Mouse (Mus musculus) urinary bladder, postnatal 25 days (tissue): ENCODE measurements around the gene Pmm1.
"Not testable (repeated sequence)": the region's sequence is repeated elsewhere in the genome, so short reads cannot be mapped to it uniquely, and the experiment has no call there.

Experiments used
- DNase-seq: peaks from one replicate; pipeline ENCODE4 v3.0.0; 2022; ENCODE audit warnings: low spot score

Gene Pmm1

DNA sequence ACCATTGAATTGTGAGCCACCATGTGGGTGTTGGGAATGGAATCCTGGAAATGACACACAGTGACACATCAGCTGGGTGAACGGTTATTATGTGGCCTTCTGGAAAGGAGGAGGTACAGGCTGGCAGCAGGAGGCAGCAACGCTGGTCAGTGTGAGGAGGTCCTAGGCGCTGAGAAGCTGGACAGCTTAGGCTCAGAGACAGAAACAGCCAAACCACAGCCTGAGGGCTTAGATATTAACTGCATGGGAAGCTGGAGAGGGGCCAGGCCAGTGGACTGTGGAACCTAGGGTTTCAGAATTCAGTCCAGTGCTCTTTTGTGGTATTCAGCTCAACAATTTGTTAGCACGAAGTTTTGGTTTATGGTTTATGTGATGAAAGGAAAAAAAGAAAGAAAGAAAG lies 33.0 kb downstream of the Pmm1 start:
- no peak for DNase-seq

DNA sequence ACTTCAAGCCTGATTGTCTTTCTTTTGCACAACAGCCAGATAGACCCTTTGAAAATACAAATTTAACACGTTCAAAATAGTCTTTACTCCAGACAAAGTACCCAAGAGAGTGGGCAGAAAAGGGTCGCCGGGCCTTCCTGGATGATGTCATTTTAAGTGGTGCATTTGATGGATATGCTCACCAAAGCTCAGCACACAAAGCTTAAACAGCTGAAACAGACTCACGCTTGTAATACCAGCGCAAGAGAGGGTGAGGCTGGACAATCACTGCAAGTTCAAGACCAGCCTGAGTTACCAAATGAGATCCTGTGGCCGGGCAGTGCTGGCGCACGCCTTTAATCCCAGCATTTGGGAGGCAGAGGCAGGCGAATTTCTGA lies 34.3 kb downstream of the Pmm1 start:
- no peak for DNase-seq

DNA sequence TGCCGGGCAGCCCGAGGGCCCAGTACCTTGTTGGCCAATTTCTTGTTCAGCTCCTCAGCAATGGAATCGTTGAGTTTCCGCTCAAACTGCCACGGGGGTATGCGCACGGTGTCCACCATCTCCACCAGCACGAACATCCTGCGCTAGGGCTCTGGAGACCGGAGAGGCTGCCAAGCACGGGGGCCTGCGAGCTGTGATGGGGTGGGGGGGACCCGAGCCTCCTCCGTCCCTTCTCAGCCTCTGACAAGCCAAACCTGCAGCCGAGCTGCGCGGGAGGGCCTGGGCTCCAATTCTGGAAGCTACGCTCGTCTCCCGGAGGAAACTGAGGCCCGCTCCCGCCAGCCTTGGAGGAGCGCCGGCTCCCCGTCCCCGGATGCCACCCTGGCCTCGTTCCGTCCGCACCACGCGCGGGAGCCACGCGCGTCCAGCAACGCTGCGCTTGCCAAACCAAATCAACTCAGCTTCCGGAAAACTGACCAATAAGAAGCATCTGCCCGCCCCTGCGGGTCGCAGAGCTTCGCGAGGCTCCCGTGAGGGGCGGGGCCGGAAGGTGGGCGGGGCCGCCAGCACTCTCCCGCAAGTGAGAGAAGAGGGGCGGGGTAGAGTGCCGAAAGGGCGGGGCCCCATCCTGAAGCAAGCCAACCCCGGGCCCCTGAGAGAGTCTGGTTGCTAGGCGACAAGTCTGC lies 34.8 kb downstream of the Pmm1 start, which contains the start of gene Polr3h:
Polr3h (minus strand) TSS at position 481 of the 686 bp plus-strand sequence.
- peak; percentile 86 for DNase-seq

DNA sequence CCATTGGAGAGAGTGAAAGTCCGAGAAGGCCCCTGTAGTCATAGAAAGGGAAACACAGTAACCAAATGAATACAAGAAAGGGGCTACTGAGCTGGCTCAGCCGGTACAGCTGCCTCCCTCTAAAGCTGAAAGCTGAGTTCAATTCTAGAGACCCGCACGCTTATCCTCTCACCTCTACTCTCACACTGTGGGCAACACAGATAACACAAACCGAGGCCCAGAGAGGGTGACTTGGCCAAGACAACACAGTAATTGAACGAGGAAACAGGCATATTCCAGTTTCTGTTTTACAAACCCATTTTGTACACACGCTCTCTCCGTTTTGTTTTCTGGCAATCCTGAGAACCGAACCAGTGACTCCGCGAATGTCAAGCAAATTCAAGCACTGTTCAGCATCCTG lies 35.8 kb downstream of the Pmm1 start:
- no peak for DNase-seq

DNA sequence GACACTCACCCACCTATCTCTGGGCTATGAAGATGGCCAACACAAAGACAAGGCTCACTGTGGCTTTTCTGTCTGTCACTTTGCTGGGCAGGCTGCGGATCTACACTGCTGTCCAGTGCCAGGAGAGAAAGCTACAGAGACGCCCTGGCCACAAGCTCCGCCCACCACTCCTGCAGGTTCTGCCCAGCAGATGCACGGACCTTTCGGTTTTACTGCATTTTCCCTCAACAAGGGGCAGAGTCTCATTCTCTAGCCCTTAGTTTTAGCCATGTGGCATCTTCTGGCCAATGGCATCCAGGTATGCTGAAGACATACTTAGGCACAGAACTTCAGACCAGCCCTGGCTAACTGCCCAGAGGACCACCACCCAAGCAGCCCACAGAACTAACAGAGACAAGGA lies 39.5 kb downstream of the Pmm1 start:
- DNase-seq, result no peak

DNA sequence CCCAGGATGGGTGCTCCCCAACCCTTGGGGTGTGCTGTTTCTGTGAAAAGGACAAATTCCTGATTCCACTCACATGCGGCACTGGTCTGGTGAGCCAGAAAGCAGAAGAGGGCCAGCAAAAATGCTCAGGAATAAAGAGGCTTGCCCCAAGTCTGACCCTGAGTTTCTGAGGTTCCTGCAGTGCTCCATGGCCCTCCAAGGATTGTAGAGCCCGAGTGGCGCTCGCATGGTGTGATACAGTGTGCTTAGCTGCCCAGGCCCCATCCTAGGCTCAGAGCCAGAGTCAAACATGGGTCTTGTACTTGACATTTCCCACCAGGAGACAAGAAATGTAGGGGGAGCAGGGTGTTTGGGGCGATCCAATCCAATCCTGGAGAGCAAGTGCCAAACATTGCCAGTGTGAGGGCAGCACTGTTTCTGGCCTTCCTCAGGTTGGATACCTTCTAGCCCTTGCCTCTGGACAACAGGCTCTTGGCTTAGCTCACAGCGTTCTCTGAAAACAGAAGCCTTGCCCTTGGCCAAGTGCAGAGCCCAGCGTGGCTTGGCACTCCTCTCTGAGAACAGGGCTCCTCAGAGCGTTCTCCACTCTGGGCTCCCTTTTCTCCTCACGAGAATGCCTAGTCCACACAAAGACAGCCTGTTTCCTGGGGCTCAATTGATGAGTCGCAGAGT lies 40.0 kb downstream of the Pmm1 start:
- DNase-seq, result no peak

- no peak for DNase-seq
These were observed 41.7 kb downstream of the Pmm1 start for GRCm38 (mm10) chr15:81919062-81919461.

DNA sequence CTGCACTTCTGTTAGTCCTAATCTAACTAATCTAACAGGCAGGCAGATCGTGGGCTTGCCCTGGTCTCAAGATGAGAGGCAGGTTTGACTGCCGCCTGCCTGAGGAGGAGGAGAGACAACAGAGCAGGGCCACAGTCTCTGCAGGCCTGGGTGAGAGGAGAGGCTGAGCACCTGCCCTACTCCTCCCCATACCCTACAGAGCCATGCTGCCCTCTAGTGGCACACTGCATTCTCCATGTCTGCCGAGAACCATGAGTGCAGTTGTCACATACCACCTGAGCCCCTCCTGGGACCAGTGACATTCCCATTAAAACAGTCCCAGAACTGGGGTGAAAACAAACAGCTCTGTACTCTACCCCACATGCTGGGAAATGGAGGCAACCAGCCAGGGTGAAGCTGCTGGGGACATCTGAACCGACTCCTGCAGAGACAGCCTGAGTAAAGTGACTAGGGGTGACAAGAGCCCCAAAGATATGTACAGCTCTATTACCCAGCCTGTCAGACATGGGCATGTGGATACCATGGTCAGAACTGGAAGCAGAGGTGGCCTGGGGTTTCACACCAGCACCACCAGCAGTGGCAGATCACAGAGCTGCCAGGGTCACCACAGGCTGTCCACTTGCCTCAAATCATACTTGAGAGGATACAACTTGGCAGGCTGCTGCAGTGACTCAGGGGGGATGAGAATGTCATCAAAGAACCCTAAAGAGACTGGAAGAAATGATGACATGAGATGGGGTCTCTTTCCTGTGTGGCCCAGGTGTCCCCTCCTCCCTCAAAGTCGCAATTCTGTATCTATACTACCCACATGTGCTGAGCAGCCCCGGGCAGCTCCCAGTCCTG lies 42.9 kb downstream of the Pmm1 start:
- peak; percentile 69 for DNase-seq

DNA sequence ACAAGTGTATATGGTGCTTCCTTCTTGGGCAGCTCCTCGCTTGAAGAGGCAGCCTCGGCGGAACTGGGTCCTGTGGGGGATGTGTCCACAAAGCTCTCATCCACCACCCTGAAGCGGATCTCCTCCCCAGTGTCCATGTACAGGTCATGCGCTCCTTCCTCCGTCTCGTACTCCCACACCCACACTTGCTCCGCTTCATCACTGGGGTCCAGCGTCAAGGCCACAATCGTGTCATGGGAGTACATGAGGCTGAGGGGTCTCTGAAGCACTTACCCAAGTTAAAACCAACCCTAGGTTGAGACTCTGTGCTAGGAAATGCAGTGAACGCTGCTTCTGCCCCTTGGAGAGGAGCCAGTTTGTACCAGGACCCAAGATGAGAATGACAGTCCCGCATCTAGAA lies 43.5 kb downstream of the Pmm1 start:
- no peak for DNase-seq

- DNase-seq, result no peak
These were observed 45.1 kb downstream of the Pmm1 start for GRCm38 (mm10) chr15:81915663-81916062.

- no peak for DNase-seq
These were observed 46.1 kb downstream of the Pmm1 start for GRCm38 (mm10) chr15:81914668-81915067.

DNA sequence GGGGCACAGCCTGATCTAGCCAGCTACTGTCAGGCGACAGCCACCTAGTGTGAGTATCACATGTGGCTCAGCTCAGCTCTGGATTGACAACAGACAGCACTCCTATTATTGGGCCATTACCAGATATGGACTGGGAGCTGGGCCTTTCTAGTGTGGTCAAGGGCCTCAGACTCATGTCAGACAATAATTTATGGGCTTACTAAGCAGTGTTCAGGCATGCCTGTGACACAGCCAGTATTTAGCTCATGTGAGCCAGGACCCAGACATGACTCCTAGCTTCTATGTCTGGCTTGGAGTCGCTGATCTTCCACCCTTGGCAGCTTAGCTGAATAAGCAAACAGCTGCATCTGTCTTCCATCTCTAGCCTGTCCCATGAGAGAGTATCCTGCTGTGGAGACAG lies 48.2 kb downstream of the Pmm1 start:
- no peak for DNase-seq

DNA sequence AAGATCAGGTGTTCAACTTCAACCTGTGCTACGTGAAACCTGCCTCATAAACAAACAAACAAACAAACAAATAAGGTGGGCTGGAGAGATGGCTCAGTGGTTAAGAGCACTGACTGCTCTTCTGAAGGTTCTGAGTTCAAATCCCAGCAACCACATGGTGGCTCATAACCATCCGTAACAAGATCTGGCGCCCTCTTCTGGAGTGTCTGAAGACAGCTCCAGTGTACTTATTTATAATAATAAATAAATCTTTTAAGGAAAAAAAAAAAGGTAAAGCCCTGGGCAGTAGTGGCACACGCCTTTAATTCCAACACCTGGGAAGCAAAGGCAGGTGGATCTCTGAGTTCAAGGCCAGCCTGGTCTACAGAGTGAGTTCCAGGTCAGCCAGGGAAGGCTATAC lies 52.0 kb downstream of the Pmm1 start:
- DNase-seq, result not testable (repeated sequence)

DNA sequence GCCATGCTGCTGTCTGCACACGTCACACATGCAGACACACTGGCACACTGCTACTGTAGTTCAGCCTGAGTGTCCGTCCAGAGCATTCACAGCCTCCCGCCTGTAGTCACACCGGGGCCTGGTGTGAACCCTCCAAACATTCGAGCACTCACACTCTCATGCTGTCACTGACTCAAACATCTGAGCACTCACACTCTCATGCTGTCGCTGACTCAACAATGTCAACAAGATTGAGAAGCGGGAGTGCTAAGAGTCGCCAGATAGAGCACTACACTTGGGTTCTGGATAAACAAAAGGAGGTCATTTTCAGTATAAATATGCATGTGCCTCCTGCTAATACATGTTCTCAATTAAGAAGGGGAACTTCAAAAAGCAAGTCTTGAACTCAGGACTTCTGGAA lies 52.8 kb downstream of the Pmm1 start:
- DNase-seq, result no peak

DNA sequence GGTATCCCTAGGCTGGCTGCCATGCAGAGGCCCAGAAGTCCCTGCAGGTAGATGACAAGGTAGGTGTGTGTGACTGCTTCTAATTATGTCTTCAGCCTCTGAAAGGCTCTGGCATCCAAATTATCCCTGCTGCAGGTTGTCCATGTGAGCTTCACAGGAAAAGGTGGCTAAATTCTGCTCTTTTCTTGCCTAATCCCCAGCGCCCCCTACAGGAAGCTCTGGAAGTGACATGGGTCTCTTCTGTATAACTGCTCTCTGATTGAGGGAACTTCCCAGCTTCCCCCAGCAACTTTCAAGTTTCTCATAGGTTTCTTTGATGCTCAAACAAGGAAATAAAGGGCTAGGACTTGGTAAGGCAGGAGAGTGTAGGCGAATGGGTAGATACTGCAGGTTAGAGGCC lies 55.8 kb downstream of the Pmm1 start:
- peak; percentile 69 for DNase-seq
